Mouse (Mus musculus): ENCODE data around the gene Syne4.

DNA sequence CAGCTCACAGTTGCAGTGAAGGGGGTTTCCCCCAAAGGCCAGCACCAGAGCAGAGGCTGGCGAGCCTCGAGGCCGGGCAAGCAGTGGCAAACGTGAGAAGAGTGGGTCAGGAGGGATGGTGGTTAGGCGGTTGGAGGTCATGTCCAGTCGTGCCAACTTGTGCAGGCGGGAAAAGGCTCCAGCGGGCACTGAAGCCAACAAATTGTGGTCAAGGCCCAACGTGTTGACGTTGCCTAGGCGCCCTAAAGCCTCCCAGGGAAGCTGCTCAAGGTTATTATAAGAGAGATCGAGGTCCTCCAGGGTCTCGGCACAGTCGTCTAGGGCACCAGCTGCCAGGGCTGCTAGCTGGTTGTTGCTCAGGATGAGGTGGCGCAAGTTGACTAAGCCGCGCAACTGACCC lies 45.4 kb downstream of the Syne4 start:
- TF ChIP-seq ZNF384 (IDR thresholded peaks at IDR 0.05; ENCODE audit: low read depth, low read length) (no peak), ZC3H11A (IDR thresholded peaks at IDR 0.05; ENCODE audit: borderline replicate concordance, low read depth, low read length) (no peak)

All from ES-E14 (cell line).